Mouse (Mus musculus) layer of hippocampus, postnatal 14 days (tissue): Measurements from ENCODE around the gene Ap1g1. TPM values are rescaled to one million over a fixed set of nuclear protein-coding genes. Genes with fewer than 3 reads are reported as not detected.

Experiments used
- DNase-seq, 2 experiments: peaks; one replicate each; pipeline ENCODE4 v3.0.0; 2021 to 2022; ENCODE audit warnings: low spot score in 2 of 2, mixed read lengths in 1 of 2
- total RNA-seq, 2 experiments: library from RNA; stranded (reverse); gene quantifications; 2 replicates each; pipeline ENCODE4 v1.2.3; 2021

Ap1g1 gene
- total RNA-seq, 2 experiments from 2014 or later, result 85.2 to 88.6 TPM

DNA sequence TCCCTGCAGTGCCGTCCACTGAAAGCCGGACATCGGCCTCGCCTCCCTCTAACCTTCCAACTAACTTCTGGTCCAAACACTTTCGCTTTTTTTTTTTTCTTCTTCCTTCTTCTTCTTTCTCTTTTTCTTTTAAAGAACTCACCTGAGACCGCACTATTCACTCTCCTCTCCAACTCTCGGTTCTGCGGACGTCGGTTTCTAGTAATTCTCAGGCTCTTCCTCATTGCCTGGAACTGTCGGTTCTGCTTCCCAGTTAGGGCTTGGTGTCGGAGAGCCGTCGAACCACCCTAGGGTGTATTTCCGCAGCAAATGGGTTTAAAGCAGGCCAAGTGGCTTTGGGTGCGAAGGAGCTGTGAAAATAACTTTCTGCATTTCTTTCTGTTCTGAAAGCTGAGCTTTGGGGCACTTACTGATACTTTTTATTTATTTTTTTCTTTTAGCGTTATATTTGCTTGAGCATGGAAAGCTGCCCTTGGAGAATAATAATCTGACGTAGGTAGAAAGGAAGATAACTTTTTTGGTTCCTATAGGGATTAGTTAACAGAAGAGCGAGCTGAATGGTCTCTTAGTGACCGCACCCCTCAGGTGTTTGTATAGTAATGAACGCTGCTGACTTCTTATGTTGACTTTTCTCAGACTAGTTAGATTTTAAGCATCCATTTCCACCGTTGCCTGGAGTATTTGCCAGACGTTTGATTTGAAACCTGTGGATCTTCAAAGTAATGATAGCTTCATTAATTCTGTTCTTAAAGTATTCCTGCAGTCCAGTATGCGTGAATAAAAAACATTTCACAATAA is 1.3 kb downstream of the Ap1g1 start:
- DNase-seq, result no peak

- no peak for DNase-seq
Observed at GRCm38 (mm10) chr8:109780548-109780947, 2.2 kb downstream of the Ap1g1 start.

GRCm38 (mm10) chr8:109790938-109791337 is 12.6 kb downstream of the Ap1g1 start:
- DNase-seq, result no peak

DNA sequence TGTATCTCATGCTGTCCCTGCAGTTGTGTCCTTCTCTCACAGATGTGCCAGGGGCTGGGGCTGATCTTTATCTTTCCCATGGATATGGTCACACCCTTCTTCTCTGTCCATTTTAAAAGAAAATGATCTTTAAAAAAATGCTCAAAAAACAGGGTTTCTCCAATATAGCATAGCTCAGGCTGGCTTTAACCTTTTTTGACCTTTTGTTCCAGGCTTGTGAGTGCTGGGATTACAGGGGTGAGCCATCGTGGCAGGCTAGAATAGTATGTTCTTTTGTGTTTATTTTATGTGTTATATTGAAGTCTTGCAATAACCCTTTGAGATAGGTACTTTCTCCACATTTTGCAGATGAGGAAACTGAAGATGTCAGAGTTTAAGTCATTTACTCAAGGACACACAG is 16.8 kb downstream of the Ap1g1 start:
- DNase-seq, result no peak

- no peak for DNase-seq
Observed at GRCm38 (mm10) chr8:109798721-109799120, 20.4 kb downstream of the Ap1g1 start.

- no peak for DNase-seq
Observed at GRCm38 (mm10) chr8:109799245-109799644, 20.9 kb downstream of the Ap1g1 start.

DNA sequence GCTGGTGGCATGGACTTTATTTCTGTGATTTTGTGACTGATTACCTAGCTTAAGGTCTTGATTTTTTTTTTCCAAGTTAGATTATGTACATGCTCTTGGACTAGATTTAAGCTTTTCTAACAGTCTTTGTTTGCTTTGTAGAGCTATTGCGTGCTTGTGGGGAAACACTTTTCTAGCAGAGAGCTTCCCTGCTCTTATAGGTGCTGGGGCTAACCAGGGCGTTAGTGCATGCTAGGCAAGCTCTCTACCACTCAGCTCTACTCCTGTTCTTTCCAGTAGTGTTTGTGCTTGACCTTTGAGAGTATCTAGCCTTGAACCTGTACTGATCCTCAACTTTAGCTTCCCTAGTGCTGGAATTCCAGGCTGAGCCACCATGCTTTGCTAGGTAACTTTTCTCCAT is 22.0 kb downstream of the Ap1g1 start:
- DNase-seq, result no peak

GRCm38 (mm10) chr8:109803211-109803610 is 24.9 kb downstream of the Ap1g1 start:
- DNase-seq, result no peak

DNA sequence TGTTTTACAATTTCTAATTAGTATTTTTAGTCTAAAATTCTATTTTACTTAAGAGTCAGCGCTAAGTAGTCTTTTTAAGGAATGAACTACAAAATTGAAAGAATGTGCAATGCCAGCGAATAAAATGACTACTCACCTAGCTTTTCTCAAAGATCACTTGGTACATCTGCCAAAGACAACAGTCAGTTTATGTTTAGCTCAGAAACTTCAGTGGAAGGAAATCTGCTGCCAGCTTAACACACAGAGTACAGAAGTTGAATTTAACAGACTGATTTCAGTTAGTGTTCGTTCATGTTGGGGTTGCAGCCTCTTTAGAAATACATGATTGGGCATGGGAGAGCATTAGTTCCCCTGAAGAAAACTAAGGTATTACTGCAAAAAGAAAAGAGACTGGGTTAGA is 25.4 kb downstream of the Ap1g1 start:
- DNase-seq, result no peak

DNA sequence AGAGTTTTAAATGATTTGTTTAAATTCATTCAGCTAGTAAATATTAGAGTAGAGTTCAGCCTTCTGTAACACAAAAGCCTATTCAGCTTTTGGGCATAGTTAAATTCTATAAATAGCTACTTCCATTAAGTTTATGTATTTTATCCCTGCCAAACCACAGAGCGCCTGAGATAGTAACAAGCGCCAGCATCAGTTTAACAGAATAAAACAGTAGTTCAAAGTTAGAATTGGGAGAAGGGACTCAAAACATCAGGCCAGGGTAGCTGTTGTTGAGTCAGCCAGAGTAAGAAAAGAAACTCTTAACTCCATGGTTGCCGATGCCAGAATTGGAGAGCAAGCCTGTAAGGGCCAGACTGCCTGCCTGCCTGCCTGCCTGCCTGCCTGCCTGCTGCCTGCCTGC is 28.2 kb downstream of the Ap1g1 start:
- no peak for DNase-seq

DNA sequence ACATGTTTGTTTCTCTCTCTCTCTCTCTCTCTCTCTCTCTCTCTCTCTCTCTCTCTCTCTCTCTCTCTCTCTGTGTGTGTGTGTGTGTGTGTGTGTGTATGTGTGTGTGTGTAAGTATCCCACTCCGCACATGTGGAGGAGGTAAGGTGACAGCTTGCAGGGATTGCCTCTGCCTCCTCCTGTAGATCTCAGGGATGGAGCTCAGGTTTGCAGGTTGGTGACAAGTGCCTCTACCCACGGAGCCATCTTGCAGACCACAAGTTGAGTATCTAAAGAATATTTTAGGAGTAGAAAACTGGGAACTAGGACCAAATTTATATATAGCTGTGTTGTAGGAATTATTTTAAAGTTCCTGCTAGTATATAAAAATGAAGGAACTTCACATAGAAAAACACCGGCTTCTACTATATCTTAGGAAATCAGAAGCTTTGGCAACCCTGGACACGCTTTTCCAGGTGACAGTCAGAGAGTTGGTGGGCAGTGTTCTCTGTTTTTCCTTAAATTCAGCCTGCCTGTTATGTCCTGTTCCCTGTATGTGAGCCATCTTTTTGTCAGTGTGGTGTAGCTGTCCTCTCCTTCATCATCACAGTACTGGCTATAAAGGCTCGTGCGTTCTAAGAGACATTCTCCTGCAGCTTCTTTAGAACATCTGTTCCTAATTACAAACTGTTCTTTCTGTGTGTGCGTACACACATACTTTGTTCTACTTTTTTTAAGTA is 29.2 kb downstream of the Ap1g1 start:
- no peak for DNase-seq

DNA sequence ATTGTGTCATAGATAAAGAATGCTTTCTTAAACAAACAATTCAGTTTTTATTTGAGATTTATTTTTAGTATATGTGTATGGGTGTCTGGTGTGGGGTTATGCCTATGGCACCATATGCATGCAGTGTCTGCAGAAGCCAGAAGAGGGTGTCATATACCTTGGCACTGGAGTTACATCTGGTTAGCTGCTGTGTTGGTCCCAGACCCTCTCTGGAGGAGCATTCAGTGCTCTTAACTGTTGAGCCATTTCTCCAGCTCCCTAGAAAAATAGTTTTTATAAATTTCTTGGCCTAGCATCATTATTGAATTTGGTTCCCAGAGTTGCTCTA is 29.7 kb downstream of the Ap1g1 start:
- DNase-seq, result no peak

- DNase-seq, result peak in 1 of 2 experiments; percentile 9
Observed at GRCm38 (mm10) chr8:109810434-109810833, 32.1 kb downstream of the Ap1g1 start.

DNA sequence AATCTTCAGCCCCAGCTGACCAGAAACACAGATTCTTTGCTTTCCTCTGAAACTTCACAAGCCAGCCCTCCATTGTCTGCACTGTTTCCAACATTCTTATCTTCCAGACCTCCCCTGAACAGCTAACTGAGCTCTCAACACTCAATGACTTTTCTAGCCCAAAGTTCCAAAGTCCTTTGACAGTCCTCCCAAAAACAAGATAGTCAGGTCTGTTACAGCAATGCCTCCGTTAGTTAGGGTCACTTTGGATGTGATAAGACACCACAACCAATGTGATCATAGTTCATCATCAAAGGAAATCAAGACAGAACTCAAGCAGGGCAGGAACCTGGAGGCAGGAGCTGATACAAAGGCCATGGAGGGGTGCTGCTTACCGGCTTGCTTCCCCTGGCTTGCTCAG is 36.9 kb downstream of the Ap1g1 start:
- no peak for DNase-seq

GRCm38 (mm10) chr8:109817933-109818332 is 39.6 kb downstream of the Ap1g1 start:
- DNase-seq, result no peak

DNA sequence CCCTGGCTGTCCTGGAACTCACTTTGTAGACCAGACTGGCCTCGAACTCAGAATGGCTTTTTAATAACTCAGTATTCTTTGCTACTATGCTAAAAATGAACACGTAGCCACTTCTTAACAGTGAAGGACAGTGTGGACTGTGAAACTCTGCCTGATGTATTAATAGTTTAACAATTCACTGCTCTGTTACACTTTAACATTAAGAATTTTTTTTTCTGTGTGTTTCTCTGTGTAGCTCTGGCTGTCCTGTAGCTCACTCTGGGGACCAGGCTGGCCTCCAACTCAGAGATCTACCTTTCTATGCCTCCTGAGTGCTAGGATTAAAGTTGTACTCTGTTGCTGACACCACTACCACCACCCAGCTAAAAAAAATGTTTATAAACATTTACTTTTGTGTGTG is 45.2 kb downstream of the Ap1g1 start:
- DNase-seq, result no peak

GRCm38 (mm10) chr8:109839822-109840221 is 61.5 kb downstream of the Ap1g1 start:
- DNase-seq, result no peak

- DNase-seq, result no peak
Observed at GRCm38 (mm10) chr8:109842468-109842867, 64.1 kb downstream of the Ap1g1 start.

- no peak for DNase-seq
Observed at GRCm38 (mm10) chr8:109847866-109848265, 69.5 kb downstream of the Ap1g1 start.

DNA sequence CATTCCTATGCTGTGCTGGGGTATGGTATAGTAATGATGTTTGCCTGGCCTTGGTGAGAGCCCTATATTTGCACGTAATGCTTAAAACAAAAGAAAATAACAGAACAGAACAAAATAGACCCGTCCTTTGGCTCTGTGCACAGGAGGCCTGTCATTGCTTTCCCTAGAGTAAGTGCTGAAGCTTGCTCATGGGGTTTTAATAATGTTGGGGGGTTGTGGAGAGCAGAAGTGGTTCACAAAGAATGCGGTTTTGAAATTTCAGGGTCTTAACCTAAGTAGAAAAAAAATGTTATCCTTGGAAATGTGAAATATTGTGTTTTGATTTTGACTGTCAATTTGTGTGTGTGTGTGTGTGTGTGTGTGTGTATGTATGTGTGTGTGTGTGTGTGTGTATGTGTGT is 70.6 kb downstream of the Ap1g1 start:
- no peak for DNase-seq

DNA sequence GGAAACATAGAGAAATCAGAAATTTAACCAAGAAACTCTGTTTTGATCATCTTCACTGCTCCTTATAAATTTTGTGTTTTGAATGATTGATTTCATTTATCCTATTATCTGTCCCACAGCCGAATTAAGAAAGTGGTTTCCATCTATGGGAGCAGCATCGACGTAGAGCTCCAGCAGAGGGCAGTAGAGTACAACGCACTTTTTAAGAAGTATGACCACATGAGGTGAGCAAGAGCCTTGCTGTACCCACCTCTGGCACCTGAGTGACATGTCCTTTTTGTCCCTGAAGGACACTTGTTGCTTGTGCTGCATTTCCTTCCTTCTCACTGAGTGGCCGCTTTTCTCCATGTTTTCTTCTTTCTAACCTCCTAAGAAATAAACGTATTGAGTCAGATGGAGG is 75.1 kb downstream of the Ap1g1 start:
- peak; percentile 43 to 67 for DNase-seq

GRCm38 (mm10) chr8:109854522-109854921 is 76.2 kb downstream of the Ap1g1 start:
- DNase-seq, result no peak

GRCm38 (mm10) chr8:109855451-109855850 is 77.1 kb downstream of the Ap1g1 start:
- no peak for DNase-seq
